Mouse (Mus musculus) right cerebral cortex, postnatal 36 days (tissue): Measurements from ENCODE around the gene Olfr1325.
A peak's percentile ranks its signal among the peaks of the same experiment; 100 is the strongest.
"Not testable (repeated sequence)": the region's sequence is repeated elsewhere in the genome, so short reads cannot be mapped to it uniquely, and the experiment has no call there.

Experiments
- DNase-seq, 2 experiments: peaks; one replicate each; pipeline ENCODE4 v3.0.0; 2022; ENCODE audit warnings: low spot score in 2 of 2, mixed read lengths in 1 of 2

Olfr1325 gene

DNA sequence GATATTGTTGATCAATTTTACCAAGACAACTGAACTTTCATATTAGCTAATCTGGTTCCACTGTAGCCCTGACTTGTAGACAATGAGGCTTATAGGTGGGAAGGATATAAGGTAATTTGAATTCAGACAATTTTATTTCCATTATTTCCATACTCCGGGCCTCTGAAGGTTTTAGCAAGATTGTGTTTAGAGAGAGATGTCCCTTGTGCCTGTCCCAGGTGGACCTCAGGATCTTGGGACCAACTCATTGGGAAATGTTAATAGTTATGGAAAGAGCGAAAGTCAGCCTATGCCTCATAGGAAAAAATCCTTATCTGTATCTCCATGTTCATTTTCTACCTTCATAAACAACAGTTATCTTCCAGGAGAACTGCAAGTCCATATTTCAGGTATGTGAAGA is at the start of gene Olfr1325:
Gene Olfr1325, plus strand, starts transcription at position 301 of the 400 bp plus-strand sequence.
- DNase-seq = no peak

DNA sequence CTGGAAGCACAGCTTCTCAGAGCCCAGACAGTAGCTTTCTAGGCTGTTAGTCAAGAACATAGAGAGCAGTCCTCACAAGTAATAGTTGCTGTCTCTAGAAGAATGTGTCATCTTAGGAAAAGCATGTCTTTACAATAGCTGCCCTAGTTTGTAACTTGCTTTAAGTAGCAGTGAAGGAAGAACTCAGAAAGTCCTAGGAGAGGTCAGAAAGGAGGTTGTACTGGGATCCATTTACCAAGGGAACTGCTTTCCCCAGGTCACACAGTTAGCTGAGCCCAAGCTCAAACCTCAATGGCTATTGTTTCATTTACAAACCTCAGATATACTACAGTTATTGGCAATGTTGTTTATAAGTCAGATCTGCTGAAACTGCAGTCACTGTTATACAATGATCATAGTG is 17.7 kb upstream of the Olfr1325 start, which contains the start of gene Olfr1326-ps1:
Gene Olfr1326-ps1, minus strand, starts transcription at position 101 of the 400 bp plus-strand sequence.
- DNase-seq = no peak

DNA sequence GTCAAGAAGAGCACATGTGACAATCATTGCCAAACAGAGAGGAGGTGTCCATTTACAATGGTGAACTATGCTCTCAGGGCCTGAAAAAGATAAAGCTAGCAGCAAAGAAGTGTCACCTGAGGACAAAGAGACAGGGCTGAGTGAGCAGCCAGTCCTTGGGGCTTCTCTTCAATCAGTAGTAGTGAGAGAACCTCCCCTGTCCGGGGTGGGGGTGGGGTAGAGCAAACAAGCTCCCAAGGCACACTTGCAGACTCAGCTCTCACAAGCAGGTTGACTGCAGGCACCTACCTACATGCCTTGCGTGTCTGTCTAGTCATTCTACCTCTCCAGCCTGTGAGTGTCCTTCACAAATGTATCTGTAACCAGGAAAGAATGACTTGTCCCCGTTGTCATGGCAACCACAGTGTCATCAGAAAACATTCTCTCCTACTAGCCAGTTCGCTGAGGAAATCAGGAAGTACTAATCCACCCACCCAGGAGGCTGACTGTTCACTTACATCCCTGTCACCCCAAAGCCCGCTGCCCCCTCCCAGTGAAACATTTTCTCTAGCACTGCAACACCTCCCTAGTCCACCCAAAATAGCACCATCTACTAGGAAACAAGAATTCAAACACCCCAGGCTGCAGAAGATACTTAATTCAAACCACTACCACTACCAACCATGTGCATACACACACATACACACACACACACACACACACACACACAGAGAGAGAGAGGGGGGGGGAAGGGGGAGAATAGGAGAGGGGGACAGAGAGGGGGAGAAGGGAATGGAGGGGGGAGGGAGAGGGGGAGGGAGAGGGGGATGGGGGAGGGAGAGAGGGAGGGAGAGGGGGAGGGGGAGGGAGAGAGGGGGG is 53.2 kb downstream of the Olfr1325 start, which contains the start of gene Gm5640:
Gene Gm5640, minus strand, starts transcription at position 170 of the 858 bp plus-strand sequence.
- DNase-seq = peak in 1 of 2 experiments; percentile 58

DNA sequence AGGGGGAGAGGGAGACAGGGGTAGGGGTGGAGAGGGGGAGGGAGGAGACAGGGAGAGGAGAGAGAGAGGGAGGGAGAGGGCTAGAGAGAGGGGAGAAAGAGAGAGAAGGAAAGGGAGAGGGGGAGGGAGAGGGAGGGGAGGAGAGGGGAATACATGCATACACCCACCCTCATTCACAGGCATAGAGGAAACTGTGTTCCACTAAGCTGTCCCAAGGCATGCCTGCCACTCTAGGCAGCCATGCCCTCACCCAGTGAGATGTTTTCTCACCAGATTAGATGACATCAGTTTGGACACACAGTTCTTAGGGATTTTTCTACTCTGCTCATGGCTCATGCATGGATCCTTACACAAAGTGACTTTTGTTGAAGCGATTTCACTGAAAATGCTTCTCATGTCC is 53.9 kb downstream of the Olfr1325 start:
- not testable (repeated sequence) for DNase-seq
